Mouse (Mus musculus) lung, postnatal 25 days (tissue): ENCODE measurements around the gene Fhit.

Experiments used
- DNase-seq: peaks from one replicate; pipeline ENCODE4 v3.0.0; 2022; ENCODE audit warnings: low spot score

Fhit gene

DNA sequence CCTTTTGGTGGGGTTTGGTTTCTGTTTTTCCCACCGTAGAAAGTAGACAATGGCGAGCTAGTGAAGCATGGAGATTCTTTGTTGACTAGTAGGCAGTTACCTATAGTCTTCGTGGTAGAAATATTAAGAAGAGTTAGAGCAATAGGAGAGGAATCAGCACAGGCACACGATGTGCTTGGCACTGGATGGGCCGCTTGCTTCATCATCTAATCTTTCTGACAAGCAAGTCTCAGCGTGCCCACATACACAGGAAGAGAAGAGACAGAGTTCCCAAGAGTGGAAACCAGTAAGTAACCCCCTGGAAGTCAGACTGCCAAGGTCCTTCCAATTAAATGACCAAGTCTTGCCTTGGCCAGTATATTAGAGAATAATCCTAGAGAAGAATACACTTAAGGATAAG lies 797.6 kb downstream of the Fhit start:
- no peak for DNase-seq

DNA sequence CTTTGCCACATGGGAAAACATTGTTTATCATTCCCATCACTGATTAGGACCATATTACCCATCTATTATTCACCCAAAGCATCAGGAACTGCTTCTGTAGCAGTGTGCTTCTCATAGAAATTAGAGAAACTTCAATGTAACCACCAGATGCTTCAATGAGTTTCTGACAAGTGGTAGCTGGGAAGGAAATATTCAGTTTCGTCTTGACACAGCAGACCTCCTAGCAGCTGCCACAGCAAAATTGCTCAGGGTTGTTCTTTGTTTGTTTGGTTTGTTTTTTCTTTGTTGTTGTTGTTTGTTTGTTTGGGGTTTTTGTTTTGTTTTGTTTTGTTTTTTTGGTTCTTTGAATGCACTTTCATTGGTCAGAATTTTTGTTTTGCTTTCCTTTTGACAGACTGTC lies 798.5 kb downstream of the Fhit start:
- no peak for DNase-seq

DNA sequence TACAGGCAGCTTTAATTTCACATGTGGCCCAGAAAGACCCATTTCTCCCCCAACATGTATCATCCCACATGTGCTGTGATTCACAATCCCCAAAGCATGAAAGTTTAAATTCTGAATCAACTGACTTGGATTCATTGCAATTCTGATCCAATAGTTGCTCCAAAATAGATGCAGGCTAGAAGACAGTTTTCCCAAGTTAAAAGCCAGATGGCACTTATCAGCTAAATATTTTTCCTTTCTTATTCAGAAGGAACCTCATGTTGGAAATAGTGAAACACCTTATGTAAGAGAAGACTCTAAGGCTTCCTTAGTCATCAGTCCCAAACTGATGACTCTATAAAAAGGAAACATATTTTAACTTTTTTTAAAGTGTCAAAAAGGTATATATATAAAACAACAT lies 815.9 kb downstream of the Fhit start:
- no peak for DNase-seq

DNA sequence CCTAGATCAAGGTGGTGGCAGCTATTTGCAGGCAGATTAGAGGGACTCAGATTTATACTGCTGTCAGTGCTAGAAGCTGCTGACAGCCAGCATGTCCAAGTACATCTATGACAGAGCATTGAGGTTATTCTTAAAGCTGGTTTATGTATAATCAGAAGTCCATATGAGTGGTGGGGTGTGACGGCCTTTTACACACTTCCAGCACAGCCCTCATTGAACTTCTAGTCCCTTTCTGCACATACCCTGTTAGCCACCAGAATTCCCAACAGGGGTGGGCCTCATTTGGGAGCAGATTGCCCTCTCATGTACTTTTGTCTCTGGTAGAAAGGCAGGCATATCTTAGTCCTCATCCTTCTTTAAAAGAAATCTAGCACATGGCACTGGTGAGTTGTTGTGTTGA lies 817.8 kb downstream of the Fhit start:
- no peak for DNase-seq

DNA sequence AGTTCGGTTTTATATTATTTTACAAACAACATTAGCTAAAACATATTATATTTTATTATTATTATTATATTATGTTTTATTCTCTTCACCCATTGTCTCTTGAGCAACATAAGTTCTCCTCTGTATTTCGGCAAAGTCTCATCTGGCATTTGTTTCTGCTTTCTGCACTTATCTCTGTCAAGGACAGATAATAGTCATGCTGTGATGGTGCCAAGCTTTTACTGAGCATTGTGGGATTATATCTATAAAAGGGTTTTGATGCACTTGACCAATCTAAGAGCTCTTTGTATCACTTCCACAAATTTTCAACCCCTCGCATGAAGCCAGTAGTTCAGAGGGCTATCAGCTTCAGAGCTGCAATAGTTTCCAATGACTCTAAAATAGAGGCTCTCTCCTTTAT lies 845.1 kb downstream of the Fhit start:
- no peak for DNase-seq

DNA sequence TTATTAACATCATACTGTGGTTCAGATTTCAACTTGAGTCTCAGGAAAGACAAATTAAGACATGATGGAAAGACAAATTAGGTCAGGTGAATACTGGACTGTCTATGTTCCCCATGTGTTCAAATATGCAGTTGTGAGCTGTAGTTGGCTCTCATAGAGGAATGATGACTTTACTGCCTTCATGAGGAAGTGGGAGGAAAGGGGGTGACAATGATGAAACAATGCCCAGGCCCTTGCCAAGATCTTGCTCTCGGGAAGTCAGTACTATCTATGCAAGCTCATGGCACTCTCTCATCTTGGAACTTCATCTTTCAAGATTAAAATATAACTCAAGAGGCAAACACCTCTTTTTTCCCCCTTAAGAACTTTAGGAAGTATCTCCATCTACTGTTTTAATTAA lies 849.6 kb downstream of the Fhit start:
- DNase-seq: no peak

DNA sequence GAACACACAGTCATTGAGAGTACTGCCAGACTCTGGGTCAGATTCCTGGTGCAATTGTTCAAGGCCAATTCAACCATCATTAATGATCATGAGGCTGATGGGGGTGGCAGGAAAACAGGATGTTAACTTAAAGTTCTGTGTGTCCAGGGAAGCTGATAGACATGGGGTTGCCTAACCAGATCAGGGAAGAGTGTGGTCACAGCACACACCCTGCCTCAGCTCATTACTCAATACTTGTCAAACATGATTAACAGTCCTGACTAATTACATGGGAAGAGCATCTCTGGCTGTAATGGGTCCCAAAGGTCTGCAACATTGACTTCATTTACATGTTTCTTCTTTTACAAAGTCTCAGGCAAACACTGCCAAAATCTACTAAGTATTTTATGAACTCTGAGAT lies 856.5 kb downstream of the Fhit start:
- no peak for DNase-seq

DNA sequence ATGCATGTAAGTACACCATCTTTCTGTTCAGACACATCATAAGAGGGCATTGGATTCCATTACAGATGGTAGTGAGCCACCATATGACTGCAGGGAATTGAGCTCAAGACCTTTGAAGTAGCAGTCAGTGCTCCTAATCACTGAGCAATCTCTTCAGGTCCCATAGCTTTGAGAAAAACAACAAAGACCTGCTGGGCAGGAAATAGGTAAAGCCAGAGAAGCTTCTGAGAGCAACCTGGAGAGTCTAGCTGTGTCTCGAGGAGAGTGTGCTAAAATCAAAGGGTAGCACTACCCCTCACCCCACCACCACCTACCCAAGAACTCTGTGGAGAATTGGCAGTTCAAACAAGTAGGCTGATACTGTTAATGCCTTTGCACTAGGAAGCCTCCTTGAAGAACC lies 860.3 kb downstream of the Fhit start:
- DNase-seq: no peak

DNA sequence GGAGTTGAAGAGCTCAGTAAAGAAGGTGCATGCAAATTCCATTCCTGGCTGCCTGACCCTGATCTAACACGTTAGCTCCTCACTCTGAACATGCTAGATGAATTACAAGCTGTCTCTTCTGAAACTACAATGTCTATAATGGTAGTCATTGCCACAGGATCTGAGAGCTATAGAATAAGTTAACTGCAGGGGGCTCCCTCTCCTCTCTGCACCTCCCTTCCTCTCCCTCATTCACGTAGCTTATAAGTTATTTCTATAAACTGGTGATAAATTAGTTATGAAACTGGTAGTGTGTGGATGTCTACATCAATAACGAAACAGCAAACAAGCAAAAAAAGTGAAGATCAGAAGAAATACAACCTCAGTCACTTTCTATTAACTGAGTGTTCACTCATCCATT lies 860.9 kb downstream of the Fhit start:
- DNase-seq: no peak

DNA sequence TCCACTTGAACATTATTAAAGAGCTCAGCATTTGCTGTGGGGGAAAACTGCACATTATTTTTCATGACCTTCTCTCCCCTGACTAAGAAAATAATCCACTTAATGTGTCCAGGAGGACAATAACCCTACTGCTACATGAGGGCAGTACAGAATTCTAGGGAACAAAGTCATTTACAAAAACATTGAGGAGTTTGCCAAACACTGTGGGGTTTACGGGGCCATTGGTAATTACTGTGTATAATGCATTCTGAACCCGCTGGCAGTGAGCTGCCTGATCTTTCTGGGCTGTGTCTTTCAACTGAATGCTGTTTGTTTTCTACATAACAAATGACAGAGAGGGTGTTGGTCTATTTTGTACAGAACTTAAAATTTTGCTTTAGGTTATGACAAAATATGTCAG lies 862.8 kb downstream of the Fhit start:
- no peak for DNase-seq

DNA sequence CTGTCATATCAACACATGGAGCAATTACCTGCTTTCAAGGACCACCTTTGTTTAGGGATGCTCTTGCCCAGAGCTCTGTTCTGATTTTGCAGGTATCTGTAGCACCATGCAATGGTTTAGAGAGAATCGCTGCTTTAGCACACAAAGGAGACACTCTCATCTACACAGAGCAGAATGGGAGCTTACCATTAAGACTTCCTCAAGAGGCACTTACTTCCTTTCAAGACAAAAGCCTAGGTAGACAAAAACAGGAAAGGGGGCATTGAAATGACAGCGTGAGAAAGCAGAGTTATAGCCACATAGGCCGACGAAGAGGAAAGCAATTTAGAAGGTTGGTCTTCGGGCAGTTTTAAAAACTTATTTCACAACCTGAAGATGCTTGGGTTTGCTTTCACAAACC lies 872.8 kb downstream of the Fhit start:
- no peak for DNase-seq

DNA sequence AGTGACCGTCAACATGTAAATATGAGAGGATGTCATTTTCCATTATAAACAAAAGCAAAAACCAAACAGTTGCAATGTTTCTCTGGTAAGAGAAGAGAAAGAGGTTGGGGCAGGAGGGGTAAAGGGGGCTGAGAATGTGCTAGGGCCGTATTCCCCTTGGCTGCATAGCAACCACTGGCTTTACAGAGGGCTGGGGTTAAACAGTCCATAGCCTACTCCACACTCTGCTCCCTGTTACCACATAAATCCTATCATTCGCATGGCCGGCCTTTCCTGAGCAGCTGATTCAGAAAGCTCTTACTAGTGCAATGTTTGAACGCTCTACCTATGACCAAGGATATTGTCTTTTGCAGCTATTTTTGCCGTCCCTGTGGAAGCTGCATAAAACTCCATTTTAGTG lies 875.8 kb downstream of the Fhit start:
- DNase-seq: no peak

DNA sequence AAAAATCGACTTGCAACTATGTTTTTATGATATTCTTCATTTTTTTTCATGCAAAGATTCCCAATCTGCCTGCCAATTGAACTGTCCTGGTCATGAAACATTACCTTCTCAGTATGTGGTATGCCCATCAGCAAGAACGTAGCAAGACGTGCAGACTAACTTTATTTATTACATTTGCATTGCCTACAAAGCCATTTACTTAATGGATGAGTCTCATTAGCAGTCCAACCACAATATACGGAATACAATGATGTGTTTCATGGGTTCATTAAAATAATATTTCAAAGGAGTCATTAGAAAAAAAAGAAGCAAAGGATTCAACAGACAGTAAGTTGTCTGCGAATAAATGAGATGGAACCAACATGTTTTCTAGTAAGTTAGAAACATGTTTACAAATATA lies 933.1 kb downstream of the Fhit start:
- DNase-seq: no peak

DNA sequence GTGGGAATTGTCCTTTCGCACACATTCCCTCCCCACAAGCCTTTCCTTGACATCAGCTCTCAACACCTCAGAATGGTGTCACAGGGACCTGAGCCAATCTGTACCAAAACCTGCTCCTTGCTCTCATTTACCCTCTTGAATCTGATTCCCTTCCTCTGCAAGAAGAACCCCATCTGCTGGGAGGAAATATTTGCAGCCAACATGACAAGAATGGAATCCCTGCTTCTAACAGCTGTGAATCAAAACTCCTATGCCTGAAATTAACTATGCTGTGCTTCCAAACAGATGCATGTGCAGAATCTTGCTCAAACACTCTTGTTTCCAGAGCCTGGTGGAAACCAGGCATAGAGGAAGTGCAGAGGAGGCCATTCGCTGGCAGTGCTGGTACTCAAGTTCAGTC lies 940.0 kb downstream of the Fhit start:
- DNase-seq: no peak

DNA sequence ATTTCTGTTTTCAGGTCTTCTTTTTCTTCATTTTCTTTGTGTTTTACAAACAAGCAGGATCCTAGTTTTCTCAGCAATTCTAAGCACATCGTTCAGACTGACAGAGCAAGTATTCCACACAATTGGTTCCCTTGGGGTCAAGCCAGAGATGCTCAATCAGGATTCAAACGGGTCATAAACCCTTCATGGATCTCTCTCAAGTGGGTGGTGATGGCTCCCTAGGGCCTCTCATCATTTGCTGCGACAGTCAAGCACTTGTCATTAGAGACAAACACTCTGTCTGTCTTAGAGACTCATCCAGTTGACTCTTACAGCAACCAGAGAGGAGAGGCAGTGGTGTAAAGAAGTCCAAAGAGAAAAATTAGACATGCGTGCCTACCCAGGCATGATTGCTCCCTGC lies 948.6 kb downstream of the Fhit start:
- no peak for DNase-seq

DNA sequence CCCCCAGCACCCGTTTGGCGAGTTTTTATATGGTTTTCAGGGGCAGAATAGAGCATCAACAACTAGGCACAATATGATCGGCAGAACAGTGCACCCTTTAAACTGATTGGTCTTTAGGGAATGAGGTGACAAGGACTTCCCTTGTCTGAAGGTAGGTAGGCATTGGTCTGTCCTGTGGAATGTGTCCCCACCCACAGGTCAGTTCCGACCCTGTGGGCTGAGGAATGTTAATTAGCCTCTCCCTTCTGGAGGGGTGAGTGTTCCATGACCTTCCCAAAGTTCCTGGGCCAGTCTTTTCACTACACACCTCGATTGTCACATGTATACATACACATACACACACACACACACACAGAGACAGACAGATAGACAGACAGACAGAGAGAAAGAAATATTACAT lies 950.7 kb downstream of the Fhit start:
- DNase-seq: no peak

DNA sequence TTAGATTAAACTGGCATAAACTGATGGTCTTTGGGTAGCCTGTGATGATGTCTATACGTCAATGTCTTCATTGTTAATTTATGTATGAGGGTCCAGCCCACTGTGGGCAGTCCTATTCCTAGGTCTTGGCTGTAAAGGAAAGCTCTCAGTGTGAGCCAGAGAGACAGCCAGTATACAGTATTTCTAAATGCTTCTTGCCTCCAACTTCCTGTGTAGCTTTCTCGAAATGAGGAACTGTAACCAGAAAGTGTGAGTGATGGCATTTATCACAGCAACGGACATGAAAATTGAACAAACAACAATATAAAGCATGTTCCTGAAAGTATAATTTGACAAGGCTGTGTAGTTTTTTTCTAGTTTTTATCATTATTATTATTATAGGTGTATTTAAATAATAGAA lies 952.8 kb downstream of the Fhit start:
- DNase-seq: no peak

DNA sequence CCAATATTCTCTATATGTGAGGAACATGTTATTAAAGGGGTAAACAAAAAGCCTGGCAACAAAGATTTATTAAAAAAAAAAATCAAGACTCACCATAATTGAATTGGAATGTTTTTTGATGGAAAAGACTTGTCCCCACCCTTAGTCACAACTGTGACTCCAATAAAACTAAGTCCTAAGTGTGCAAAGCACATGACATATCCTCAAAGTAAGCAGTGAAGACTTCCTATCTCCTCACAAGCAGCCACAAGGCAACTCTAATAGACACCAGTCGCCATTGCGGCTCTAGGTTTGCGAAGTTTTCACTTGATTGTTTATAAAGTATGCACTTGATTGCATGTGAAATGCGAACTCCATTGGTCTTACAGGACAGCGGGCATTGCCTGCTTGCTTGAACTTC lies 956.1 kb downstream of the Fhit start:
- no peak for DNase-seq

DNA sequence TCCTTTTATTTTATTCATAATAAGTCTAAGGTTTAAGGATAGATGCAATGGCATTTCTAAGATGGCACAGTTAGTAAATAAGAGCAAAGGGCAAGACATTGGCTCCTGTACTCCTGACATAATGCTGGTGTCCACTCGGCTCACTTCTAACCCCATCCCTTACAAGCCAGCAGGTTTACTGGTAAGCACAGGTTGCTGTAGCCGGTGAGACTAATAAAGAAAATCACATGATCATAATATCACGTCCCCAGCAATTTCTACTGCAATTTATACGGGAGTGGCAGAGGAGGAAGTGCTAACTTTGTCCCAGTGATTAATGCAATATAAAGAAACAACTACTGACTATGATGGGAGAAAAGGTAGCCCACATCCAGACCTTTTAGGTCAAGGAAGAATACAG lies 956.5 kb downstream of the Fhit start:
- no peak for DNase-seq

DNA sequence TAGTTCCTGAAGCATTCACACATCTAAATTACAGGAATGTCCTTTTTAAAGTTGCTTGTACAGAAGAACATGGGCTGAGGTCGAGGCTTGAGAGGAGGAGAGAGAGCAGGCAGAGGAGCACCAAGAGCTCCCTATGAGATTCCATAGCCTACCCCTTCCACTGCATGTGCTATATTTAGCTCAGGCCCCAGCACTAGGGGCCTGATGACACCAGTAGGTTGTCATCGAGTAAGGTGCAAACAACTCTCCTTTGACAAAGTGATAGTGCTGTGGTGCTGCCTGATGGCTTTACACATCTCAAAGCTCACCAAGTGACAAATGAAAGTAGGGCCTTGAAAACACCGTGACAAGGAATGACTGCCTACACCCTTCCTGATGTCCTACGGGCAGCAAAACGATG lies 967.7 kb downstream of the Fhit start:
- DNase-seq: no peak

DNA sequence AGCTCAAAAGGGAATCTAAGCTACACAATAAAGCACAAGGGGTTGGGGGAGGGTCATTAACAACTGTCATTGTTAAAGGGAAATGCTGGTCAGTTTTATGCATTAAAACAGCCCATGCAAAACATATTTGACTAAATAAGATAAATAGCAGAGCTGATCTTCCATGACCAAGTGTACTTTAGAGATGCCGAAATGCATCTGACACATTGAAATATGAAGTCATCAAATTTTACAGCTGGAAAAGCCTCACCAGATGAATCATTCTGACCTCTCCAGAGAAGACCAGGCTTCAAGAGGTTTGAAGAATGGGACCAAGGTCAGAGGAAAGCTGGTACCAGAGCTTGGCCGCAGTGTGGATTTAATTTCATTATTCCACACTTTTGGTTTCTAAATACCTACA lies 990.1 kb downstream of the Fhit start:
- no peak for DNase-seq

DNA sequence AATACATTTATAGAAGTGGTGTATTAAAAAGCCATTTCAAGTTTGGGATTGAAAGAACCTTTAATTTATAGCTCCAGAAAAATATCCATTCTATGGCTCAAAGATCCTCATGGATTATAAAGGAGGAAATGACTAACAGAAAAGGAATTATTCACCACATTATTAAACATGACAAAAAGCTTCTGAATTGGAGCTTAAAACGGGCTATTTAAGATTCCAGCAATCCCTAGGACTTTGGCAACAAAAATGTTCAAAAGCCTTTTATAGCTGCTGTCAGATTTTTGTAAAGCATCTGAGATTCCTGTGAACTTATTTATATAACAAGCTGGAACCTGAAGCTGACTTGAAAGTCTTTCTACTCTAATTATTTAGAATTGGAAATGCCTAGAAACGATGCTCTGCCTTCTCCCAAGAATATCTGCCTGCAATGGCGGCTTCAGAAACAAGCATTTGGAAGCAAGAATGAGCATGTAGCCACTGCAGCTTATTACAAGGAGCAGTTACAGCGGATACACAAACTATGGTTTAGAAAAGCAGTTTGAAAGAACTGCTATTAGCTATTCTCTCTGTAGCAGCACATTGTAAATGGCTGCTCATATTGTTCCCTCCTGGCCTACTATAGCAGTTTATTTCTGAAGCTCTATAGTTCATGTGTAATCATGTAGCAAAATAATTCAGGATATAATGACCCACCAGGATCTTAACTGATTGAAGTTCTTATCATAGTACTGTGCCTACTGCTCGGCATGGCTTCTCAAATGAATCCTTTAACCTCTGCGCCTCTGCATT lies 995.0 kb downstream of the Fhit start:
- DNase-seq: no peak

DNA sequence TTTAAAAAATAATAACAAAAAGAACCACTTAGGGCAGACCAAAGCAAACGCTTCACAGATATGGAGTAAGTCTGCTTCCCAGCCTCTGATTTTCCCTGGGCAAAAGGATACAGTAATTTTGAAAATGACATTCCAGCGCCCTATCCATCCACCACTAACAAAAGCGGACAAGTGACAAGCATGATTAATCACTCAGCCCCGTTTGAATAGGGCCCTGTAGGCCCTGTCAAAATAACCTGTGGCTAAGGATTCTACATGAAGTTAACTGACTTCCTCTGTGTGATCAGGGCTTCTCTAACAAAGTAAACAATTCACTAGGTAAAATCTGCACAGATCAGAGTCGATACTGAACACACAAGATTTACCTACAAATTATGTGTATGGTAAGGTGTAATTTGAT lies 1012.0 kb downstream of the Fhit start:
- DNase-seq: no peak

DNA sequence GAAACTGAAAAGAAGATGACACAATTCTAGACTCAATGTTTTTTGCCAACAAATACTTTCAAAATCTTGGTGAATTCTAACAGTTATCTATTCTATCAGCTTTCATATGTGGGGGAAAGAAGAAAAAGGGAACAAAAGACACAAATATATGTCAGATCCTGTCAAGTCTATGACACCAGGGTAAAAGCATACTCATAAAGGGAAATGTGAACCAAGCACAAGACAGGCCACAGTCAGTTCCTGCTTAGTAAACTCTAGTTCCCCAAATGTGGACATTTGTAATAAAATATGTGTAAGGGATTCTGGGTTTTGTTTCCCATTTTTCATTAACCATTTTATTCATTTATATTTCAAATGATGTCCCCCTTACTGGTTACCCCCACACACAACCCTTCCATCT lies 1022.5 kb downstream of the Fhit start:
- DNase-seq: no peak

DNA sequence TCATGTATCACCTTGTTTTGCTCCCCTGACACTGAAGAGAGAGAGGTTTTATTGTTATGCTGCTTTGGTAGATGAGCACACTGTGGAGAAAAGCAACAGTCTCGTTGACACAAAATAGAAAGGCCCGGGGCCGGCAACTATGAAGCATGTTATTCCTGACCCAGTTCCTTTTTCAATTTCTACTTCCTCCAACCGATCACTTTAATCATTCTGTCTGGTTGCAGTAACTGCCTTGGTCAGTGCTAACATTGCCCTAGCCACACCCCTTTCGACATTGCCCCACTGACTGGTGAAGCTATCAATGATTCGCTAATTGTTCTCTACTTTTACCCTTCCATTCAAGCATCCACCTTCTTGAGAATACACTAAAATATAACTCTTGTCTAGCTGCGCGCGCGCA lies 1028.0 kb downstream of the Fhit start:
- no peak for DNase-seq
